Mouse (Mus musculus): ENCODE measurements around the gene Kif20b.

The Kif20b gene

GRCm38 (mm10) chr19:34912366-34912765 lies 9.8 kb upstream of the Kif20b start:
- DNase-seq (ENCODE audit: extremely low read depth, low read depth, low spot score), result no peak

GRCm38 (mm10) chr19:34920066-34920465 lies 2.1 kb upstream of the Kif20b start:
- DNase-seq (ENCODE audit: extremely low read depth, low read depth, low spot score), result no peak

- DNase-seq (ENCODE audit: extremely low read depth, low read depth, low spot score), result no peak
These were observed 1.6 kb upstream of the Kif20b start for GRCm38 (mm10) chr19:34920531-34920930.

- no peak for DNase-seq (ENCODE audit: extremely low read depth, low read depth, low spot score)
These were observed 909 bp upstream of the Kif20b start for GRCm38 (mm10) chr19:34921253-34921651.

- no peak for DNase-seq (ENCODE audit: extremely low read depth, low read depth, low spot score)
These were observed 422 bp downstream of the Kif20b start for GRCm38 (mm10) chr19:34922603-34922963.

- no peak for DNase-seq (ENCODE audit: extremely low read depth, low read depth, low spot score)
These were observed 25.0 kb downstream of the Kif20b start for GRCm38 (mm10) chr19:34947206-34947605.

- no peak for DNase-seq (ENCODE audit: extremely low read depth, low read depth, low spot score)
These were observed 31.8 kb downstream of the Kif20b start for GRCm38 (mm10) chr19:34953842-34954541.

- no peak for DNase-seq (ENCODE audit: extremely low read depth, low read depth, low spot score)
These were observed 37.2 kb downstream of the Kif20b start for GRCm38 (mm10) chr19:34959369-34959768.

GRCm38 (mm10) chr19:34984742-34985141 lies 62.6 kb downstream of the Kif20b start:
- DNase-seq (ENCODE audit: extremely low read depth, low read depth, low spot score), result no peak

- DNase-seq (ENCODE audit: extremely low read depth, low read depth, low spot score), result no peak
These were observed 68.3 kb downstream of the Kif20b start for GRCm38 (mm10) chr19:34990443-34990842.

GRCm38 (mm10) chr19:34992969-34993527 lies 70.9 kb downstream of the Kif20b start:
- DNase-seq (ENCODE audit: extremely low read depth, low read depth, low spot score), result no peak

GRCm38 (mm10) chr19:35015058-35015457 lies 92.9 kb downstream of the Kif20b start:
- no peak for DNase-seq (ENCODE audit: extremely low read depth, low read depth, low spot score)

- DNase-seq (ENCODE audit: extremely low read depth, low read depth, low spot score), result no peak
These were observed 95.5 kb downstream of the Kif20b start for GRCm38 (mm10) chr19:35017474-35018208.

- DNase-seq (ENCODE audit: extremely low read depth, low read depth, low spot score), result no peak
These were observed 96.0 kb downstream of the Kif20b start for GRCm38 (mm10) chr19:35018209-35018581.

All from fat pad, adult 2 months (tissue).